Mouse (Mus musculus) brain, embryonic 14.5 days (tissue): Measurements from ENCODE around the gene Lhpp. TPM values are rescaled to one million over a fixed set of nuclear protein-coding genes. Genes with fewer than 3 reads are reported as not detected.
"Not testable (repeated sequence)": the region's sequence is repeated elsewhere in the genome, so short reads cannot be mapped to it uniquely, and the experiment has no call there.

Experiments
- DNase-seq: peaks from one replicate; pipeline ENCODE4 v3.0.0-alpha.2; 2011; ENCODE audit warnings: low read depth
- CTCF ChIP-seq: fragments of 200-500 bp; IDR thresholded peaks from 2 replicates; pipeline ENCODE4 v1.5.1; 2012; ENCODE audit warnings: inconsistent platforms, mild to moderate bottlenecking, moderate library complexity, borderline replicate concordance; ENCODE audit not compliant: insufficient read depth, insufficient read length; ENCODE audit errors: extremely low read depth
- POLR2A ChIP-seq: fragments of 200-500 bp; IDR thresholded peaks from 2 replicates; pipeline ENCODE4 v1.6.1; 2012; ENCODE audit warnings: mild to moderate bottlenecking, inconsistent platforms, borderline replicate concordance; ENCODE audit not compliant: poor library complexity, insufficient read depth, insufficient read length, severe bottlenecking; ENCODE audit errors: extremely low read depth
- polyA plus RNA-seq: library from polyadenylated mRNA; depleted of rRNA; stranded (reverse); fragments of >200 nt; gene quantifications from 2 replicates; pipeline ENCODE4 v1.2.3, GENCODE M21; 2012

The Lhpp gene
- polyA plus RNA-seq, 1 experiment: 33.8 TPM

- no peak for DNase-seq
- TF ChIP-seq CTCF: no peak
- no peak for TF ChIP-seq POLR2A
These were observed 49.2 kb downstream of the Lhpp start for GRCm38 (mm10) chr7:132659633-132660032.

- not testable (repeated sequence) for DNase-seq
These were observed 52.4 kb downstream of the Lhpp start for GRCm38 (mm10) chr7:132662831-132663230.

- TF ChIP-seq CTCF (no peak), POLR2A (no peak)
- no peak for DNase-seq
These were observed 54.4 kb downstream of the Lhpp start for GRCm38 (mm10) chr7:132664815-132665214.

- TF ChIP-seq POLR2A: no peak
- no peak for TF ChIP-seq CTCF
- peak; percentile 61 for DNase-seq
These were observed 55.4 kb downstream of the Lhpp start for GRCm38 (mm10) chr7:132665664-132666382.

GRCm38 (mm10) chr7:132666516-132666915, 56.1 kb downstream of the Lhpp start:
- TF ChIP-seq CTCF: no peak
- no peak for DNase-seq

GRCm38 (mm10) chr7:132668604-132669003, 58.2 kb downstream of the Lhpp start:
- DNase-seq: no peak
- TF ChIP-seq CTCF: no peak
- TF ChIP-seq POLR2A: no peak

GRCm38 (mm10) chr7:132669999-132670862, 59.8 kb downstream of the Lhpp start:
- DNase-seq: no peak

GRCm38 (mm10) chr7:132670863-132671165, 60.4 kb downstream of the Lhpp start:
- TF ChIP-seq CTCF (no peak), POLR2A (no peak)
- no peak for DNase-seq

More at GRCm38 (mm10) chr7:132669999-132670862, 59.8 kb downstream of the Lhpp start:
- no peak for TF ChIP-seq POLR2A

- DNase-seq: no peak
- TF ChIP-seq POLR2A: no peak
- no peak for TF ChIP-seq CTCF
These were observed 62.1 kb downstream of the Lhpp start for GRCm38 (mm10) chr7:132672481-132672959.

GRCm38 (mm10) chr7:132673931-132674755, 63.7 kb downstream of the Lhpp start:
- DNase-seq: no peak
- TF ChIP-seq CTCF: peak; percentile 13; the same call in 1 of the 2 replicates
- TF ChIP-seq POLR2A: no peak

- no peak for DNase-seq
- no peak for TF ChIP-seq CTCF
- no peak for TF ChIP-seq POLR2A
These were observed 65.5 kb downstream of the Lhpp start for GRCm38 (mm10) chr7:132675922-132676321.

GRCm38 (mm10) chr7:132679117-132679516, 68.7 kb downstream of the Lhpp start:
- peak; percentile 37 for DNase-seq
- TF ChIP-seq CTCF (no peak), POLR2A (no peak)

GRCm38 (mm10) chr7:132679549-132679948, 69.1 kb downstream of the Lhpp start:
- no peak for TF ChIP-seq CTCF
- TF ChIP-seq POLR2A: no peak
- DNase-seq: no peak
